In genomic region chr5:140801782-140802181, GRCm38 (mm10) we compare ENCODE assay signal across 20 mouse cellular contexts. TPM values are rescaled to one million over a fixed set of nuclear protein-coding genes. Genes with fewer than 3 reads are reported as not detected.
A peak's percentile ranks its signal among the peaks of the same experiment; 100 is the strongest.
DNase-seq lines count a peak whose midpoint lies in the region; ATAC-seq and TF ChIP-seq lines count a peak whose summit lies in the region.
"Had no signal": no experiment of that assay in that cellular context is flagged by ENCODE, and none has a peak within 500 bp of the region (broad histone marks: within the 10 kb centered on the region; RNA-seq: fewer than 3 reads in every experiment).

No protein-coding gene starts in this region.

- H3K36me3 ChIP-seq in liver, postnatal 0 days (replicated peaks; ENCODE audit: insufficient read depth, low read length): peaks cover 2% of the 10 kb centered on the region; the same call in 1 of the 2 replicates
- peaks cover 5% of the 10 kb centered on the region; the same call in 1 of the 2 replicates for H3K36me3 ChIP-seq in liver, embryonic 12.5 days
- H3K36me3 ChIP-seq: embryonic facial prominence, embryonic 10.5 days; heart, embryonic 10.5 days; hindbrain, embryonic 13.5 days had no signal

- WGBS in liver, postnatal 0 days (ENCODE audit: insufficient replicate concordance): 62% methylated on average over 5 of the region's 5 CpGs
- WGBS in liver, embryonic 12.5 days (ENCODE audit: insufficient replicate concordance): 63% methylated on average over 5 of the region's 5 CpGs

- peaks cover 32% of the 10 kb centered on the region for H3K4me1 ChIP-seq in liver, postnatal 0 days (ENCODE audit: insufficient read depth)
- H3K4me1 ChIP-seq in liver, embryonic 12.5 days: peaks cover 64% of the 10 kb centered on the region
- peaks cover 47% of the 10 kb centered on the region for H3K4me1 ChIP-seq in brown adipose tissue, adult 24 weeks (ENCODE audit: control insufficient read depth, insufficient read depth, insufficient read length, low read length)

- ATAC-seq in liver, postnatal 0 days: peak; percentile 53
- no peak for ATAC-seq in liver, embryonic 12.5 days
- peak; percentile 24; the same call in 1 of the 2 replicates for ATAC-seq in megakaryocyte-erythroid progenitor cell, adult 5-6 weeks (replicated peaks; ENCODE audit: low FRiP score, low TSS enrichment, poor library complexity, severe bottlenecking)
- ATAC-seq: forebrain, embryonic 13.5 days; forebrain, postnatal 0 days; hindbrain, postnatal 0 days had no signal

- no peak for TF ChIP-seq EP300 in liver, postnatal 0 days (IDR thresholded peaks at IDR 0.05; ENCODE audit: low read depth)

- H3K4me2 ChIP-seq in liver, postnatal 0 days (ENCODE audit: low read depth, low read length): no peak overlapping the region
- H3K4me2 ChIP-seq in liver, embryonic 12.5 days: no peak overlapping the region
- H3K4me2 ChIP-seq: forebrain, embryonic 13.5 days; hindbrain, embryonic 13.5 days had no signal

- TF ChIP-seq CTCF in gastrocnemius, adult 2 months (IDR thresholded peaks at IDR 0.05): no peak
- no peak for TF ChIP-seq CTCF in liver, postnatal 0 days (IDR thresholded peaks at IDR 0.05; ENCODE audit: low read depth)

- no peaks in the 10 kb centered on the region for H3K27me3 ChIP-seq in liver, postnatal 0 days (ENCODE audit: insufficient read depth, low read length)
- no peaks in the 10 kb centered on the region for H3K27me3 ChIP-seq in liver, embryonic 12.5 days (replicated peaks)
- H3K27me3 ChIP-seq: forebrain, embryonic 13.5 days; hindbrain, embryonic 13.5 days had no signal

- intact Hi-C loops in gastrocnemius, adult 2 months (cut with DNase I): no loop called here

- no peak for DNase-seq in gastrocnemius, adult 2 months
- no peak for DNase-seq in gastrocnemius, postnatal 4 days (ENCODE audit: low spot score in 2 of 2)
- DNase-seq in liver, postnatal 0 days: no peak
- DNase-seq in kidney, adult 11 months: no peak
- DNase-seq: adrenal gland, postnatal 25 days; cerebellum, adult 11-12 months; cerebellum, adult 9-10 months; cerebellum, postnatal 25 days; forebrain, postnatal 0 days; gastrocnemius, postnatal 25 days; heart, adult 11 months; heart, postnatal 10 days had no signal

- no peak overlapping the region for H3K4me3 ChIP-seq in gastrocnemius, adult 2 months
- no peak overlapping the region for H3K4me3 ChIP-seq in liver, postnatal 0 days (ENCODE audit: low read depth, low read length)
- H3K4me3 ChIP-seq in liver, embryonic 12.5 days: no peak overlapping the region
- no peak overlapping the region for H3K4me3 ChIP-seq in brown adipose tissue, adult 24 weeks (ENCODE audit: insufficient read depth, low read depth, low read length)
- H3K4me3 ChIP-seq: embryonic facial prominence, embryonic 10.5 days; forebrain, embryonic 13.5 days; heart, embryonic 10.5 days; hindbrain, embryonic 13.5 days had no signal

- H3K27ac ChIP-seq in gastrocnemius, adult 2 months: 0 out of 2 replicates have a peak overlapping the region, but pooled peaks have one; percentile 31
- H3K27ac ChIP-seq in liver, postnatal 0 days (ENCODE audit: low read depth): no peak overlapping the region
- no peak overlapping the region for H3K27ac ChIP-seq in liver, embryonic 12.5 days
- peak overlapping the region; percentile 61 for H3K27ac ChIP-seq in brown adipose tissue, adult 24 weeks (replicated peaks; ENCODE audit: low read depth, low read length)
- H3K27ac ChIP-seq: embryonic facial prominence, embryonic 10.5 days; forebrain, embryonic 13.5 days; heart, embryonic 10.5 days; hindbrain, embryonic 13.5 days; hindbrain, postnatal 0 days had no signal

- no peak overlapping the region for H3K9ac ChIP-seq in liver, postnatal 0 days (replicated peaks)
- H3K9ac ChIP-seq in liver, embryonic 12.5 days: no peak overlapping the region
- H3K9ac ChIP-seq: forebrain, embryonic 13.5 days; forebrain, postnatal 0 days; hindbrain, embryonic 13.5 days had no signal

- no peaks in the 10 kb centered on the region for H3K9me3 ChIP-seq in liver, postnatal 0 days (ENCODE audit: low read length)
- H3K9me3 ChIP-seq in liver, embryonic 12.5 days (replicated peaks): no peaks in the 10 kb centered on the region
- H3K9me3 ChIP-seq: embryonic facial prominence, embryonic 10.5 days; forebrain, embryonic 13.5 days; heart, embryonic 10.5 days; hindbrain, embryonic 13.5 days had no signal

RNA-seq across cellular contexts. Expression of gene Gna12, which starts 28.4 kb away (rescaled TPM):
- total RNA-seq in gastrocnemius, adult 2 months (2021): 10 to 100 TPM; 21.7 to 29.8 TPM
- 10 to 100 TPM; 52.0 to 55.5 TPM for total RNA-seq in gastrocnemius, postnatal 4 days (2021)
- 12.7 and 14.5 TPM in 2 replicates for polyA plus RNA-seq in liver, postnatal 0 days (2015; fragmentation: Nextera tagmentation; extraction: Ambion mirVana)
- polyA plus RNA-seq in liver, embryonic 12.5 days (2016; fragmentation: Nextera tagmentation; extraction: Ambion mirVana): 33.8 TPM in 2 replicates
- polyA plus RNA-seq in brown adipose tissue, adult 24 weeks (2012; ENCODE audit: insufficient read depth, insufficient read length, missing spikeins): 44.5 and 61.4 TPM in 2 replicates
- total RNA-seq in megakaryocyte-erythroid progenitor cell, adult 5-6 weeks (2014; fragmentation: Nextera tagmentation): 54.8 and 74.3 TPM in 2 replicates
- total RNA-seq in megakaryocyte-erythroid progenitor cell, adult 5-6 weeks (2017): 27.8 and 37.6 TPM in 2 replicates

Comparison
In these comparisons a context has a peak if more than half of its experiments do, and no peak if none do; other contexts are left out.
1. H3K27ac ChIP-seq: peak in gastrocnemius, adult 2 months (single experiment) and brown adipose tissue, adult 24 weeks (single experiment); none in liver, postnatal 0 days (single experiment) and liver, embryonic 12.5 days (single experiment).